Mouse (Mus musculus): Measurements from ENCODE around the gene Gm4559. TPM values are rescaled to one million over a fixed set of nuclear protein-coding genes. Genes with fewer than 3 reads are reported as not detected.
"Not testable (repeated sequence)": the region's sequence is repeated elsewhere in the genome, so short reads cannot be mapped to it uniquely, and the experiment has no call there.

Gm4559 gene
- not detected in 2 replicates for polyA plus RNA-seq (2011; ENCODE audit: insufficient read depth, insufficient read length, low read depth, missing spikeins)

- not testable (repeated sequence) for H3K27me3 ChIP-seq (ENCODE audit: control insufficient read depth, insufficient read depth, low read length, poor library complexity, severe bottlenecking); H3K4me3 ChIP-seq (ENCODE audit: low read depth, low read length); H3K4me1 ChIP-seq (ENCODE audit: control insufficient read depth, insufficient read depth, low read length); H3K36me3 ChIP-seq (ENCODE audit: control insufficient read depth, insufficient read depth, low read length, poor library complexity, severe bottlenecking); H3K9me3 ChIP-seq (replicated peaks; ENCODE audit: control insufficient read depth, insufficient read depth, low read length, poor library complexity, severe bottlenecking); H3K27ac ChIP-seq (ENCODE audit: insufficient read depth, low read length); H3K9ac ChIP-seq (ENCODE audit: low read depth, poor library complexity, severe bottlenecking)
Observed at GRCm38 (mm10) chr7:142274263-142274662, at the start of gene Gm4559. TSS of gene Gm4559 (minus strand) at chr7:142274363.

- TF ChIP-seq EP300 (IDR thresholded peaks at IDR 0.05; ENCODE audit: insufficient read depth, low read depth, low read length) (no peak), CTCF (IDR thresholded peaks at IDR 0.05; ENCODE audit: low read depth, low read length) (no peak), POLR2A (IDR thresholded peaks at IDR 0.05; ENCODE audit: insufficient read depth, low read length) (no peak)
- Histone ChIP-seq H3K27me3 (ENCODE audit: control insufficient read depth, insufficient read depth, low read length, poor library complexity, severe bottlenecking) (no peaks in the 10 kb centered on the region), H3K4me1 (ENCODE audit: control insufficient read depth, insufficient read depth, low read length) (no peaks in the 10 kb centered on the region), H3K36me3 (ENCODE audit: control insufficient read depth, insufficient read depth, low read length, poor library complexity, severe bottlenecking) (no peaks in the 10 kb centered on the region), H3K27ac (ENCODE audit: insufficient read depth, low read length) (no peak overlapping the region), H3K9me3 (replicated peaks; ENCODE audit: control insufficient read depth, insufficient read depth, low read length, poor library complexity, severe bottlenecking) (no peaks in the 10 kb centered on the region), H3K9ac (ENCODE audit: low read depth, poor library complexity, severe bottlenecking) (no peak overlapping the region), H3K4me3 (ENCODE audit: low read depth, low read length) (no peak overlapping the region)
Observed at GRCm38 (mm10) chr7:142323396-142324117, 49.4 kb upstream of the Gm4559 start.

- TF ChIP-seq CTCF (IDR thresholded peaks at IDR 0.05; ENCODE audit: low read depth, low read length) (no peak), EP300 (IDR thresholded peaks at IDR 0.05; ENCODE audit: insufficient read depth, low read depth, low read length) (no peak), POLR2A (IDR thresholded peaks at IDR 0.05; ENCODE audit: insufficient read depth, low read length) (no peak)
- H3K4me1 ChIP-seq (ENCODE audit: control insufficient read depth, insufficient read depth, low read length) = no peaks in the 10 kb centered on the region
- no peak overlapping the region for H3K9ac ChIP-seq (ENCODE audit: low read depth, poor library complexity, severe bottlenecking)
- H3K4me3 ChIP-seq (ENCODE audit: low read depth, low read length) = no peak overlapping the region
- no peaks in the 10 kb centered on the region for H3K9me3 ChIP-seq (replicated peaks; ENCODE audit: control insufficient read depth, insufficient read depth, low read length, poor library complexity, severe bottlenecking)
- no peaks in the 10 kb centered on the region for H3K27me3 ChIP-seq (ENCODE audit: control insufficient read depth, insufficient read depth, low read length, poor library complexity, severe bottlenecking)
- H3K36me3 ChIP-seq (ENCODE audit: control insufficient read depth, insufficient read depth, low read length, poor library complexity, severe bottlenecking) = no peaks in the 10 kb centered on the region
- H3K27ac ChIP-seq (ENCODE audit: insufficient read depth, low read length) = no peak overlapping the region
Observed at GRCm38 (mm10) chr7:142322641-142323040, 48.5 kb upstream of the Gm4559 start.

- not testable (repeated sequence) for H3K27ac ChIP-seq (ENCODE audit: insufficient read depth, low read length); H3K9ac ChIP-seq (ENCODE audit: low read depth, poor library complexity, severe bottlenecking); H3K4me1 ChIP-seq (ENCODE audit: control insufficient read depth, insufficient read depth, low read length); H3K9me3 ChIP-seq (replicated peaks; ENCODE audit: control insufficient read depth, insufficient read depth, low read length, poor library complexity, severe bottlenecking); H3K36me3 ChIP-seq (ENCODE audit: control insufficient read depth, insufficient read depth, low read length, poor library complexity, severe bottlenecking); H3K27me3 ChIP-seq (ENCODE audit: control insufficient read depth, insufficient read depth, low read length, poor library complexity, severe bottlenecking); H3K4me3 ChIP-seq (ENCODE audit: low read depth, low read length)
Observed at GRCm38 (mm10) chr7:142321637-142322306, 47.6 kb upstream of the Gm4559 start.

GRCm38 (mm10) chr7:142320906-142321305 lies 46.7 kb upstream of the Gm4559 start:
- no peaks in the 10 kb centered on the region for H3K9me3 ChIP-seq (replicated peaks; ENCODE audit: control insufficient read depth, insufficient read depth, low read length, poor library complexity, severe bottlenecking)
- H3K27ac ChIP-seq (ENCODE audit: insufficient read depth, low read length) = no peak overlapping the region
- no peak overlapping the region for H3K9ac ChIP-seq (ENCODE audit: low read depth, poor library complexity, severe bottlenecking)
- H3K4me3 ChIP-seq (ENCODE audit: low read depth, low read length) = no peak overlapping the region
- no peaks in the 10 kb centered on the region for H3K4me1 ChIP-seq (ENCODE audit: control insufficient read depth, insufficient read depth, low read length)
- no peaks in the 10 kb centered on the region for H3K36me3 ChIP-seq (ENCODE audit: control insufficient read depth, insufficient read depth, low read length, poor library complexity, severe bottlenecking)
- TF ChIP-seq POLR2A (IDR thresholded peaks at IDR 0.05; ENCODE audit: insufficient read depth, low read length) (no peak), EP300 (IDR thresholded peaks at IDR 0.05; ENCODE audit: insufficient read depth, low read depth, low read length) (no peak), CTCF (IDR thresholded peaks at IDR 0.05; ENCODE audit: low read depth, low read length) (no peak)
- no peaks in the 10 kb centered on the region for H3K27me3 ChIP-seq (ENCODE audit: control insufficient read depth, insufficient read depth, low read length, poor library complexity, severe bottlenecking)

- Histone ChIP-seq H3K4me3 (ENCODE audit: low read depth, low read length) (no peak overlapping the region), H3K36me3 (ENCODE audit: control insufficient read depth, insufficient read depth, low read length, poor library complexity, severe bottlenecking) (no peaks in the 10 kb centered on the region), H3K4me1 (ENCODE audit: control insufficient read depth, insufficient read depth, low read length) (no peaks in the 10 kb centered on the region), H3K9ac (ENCODE audit: low read depth, poor library complexity, severe bottlenecking) (no peak overlapping the region), H3K9me3 (replicated peaks; ENCODE audit: control insufficient read depth, insufficient read depth, low read length, poor library complexity, severe bottlenecking) (no peaks in the 10 kb centered on the region), H3K27ac (ENCODE audit: insufficient read depth, low read length) (no peak overlapping the region), H3K27me3 (ENCODE audit: control insufficient read depth, insufficient read depth, low read length, poor library complexity, severe bottlenecking) (no peaks in the 10 kb centered on the region)
- TF ChIP-seq CTCF (IDR thresholded peaks at IDR 0.05; ENCODE audit: low read depth, low read length) (no peak), EP300 (IDR thresholded peaks at IDR 0.05; ENCODE audit: insufficient read depth, low read depth, low read length) (no peak), POLR2A (IDR thresholded peaks at IDR 0.05; ENCODE audit: insufficient read depth, low read length) (no peak)
Observed at GRCm38 (mm10) chr7:142319124-142319523, 45.0 kb upstream of the Gm4559 start.

Measured in ES-Bruce4 (cell line).